Mouse (Mus musculus) Patski (cell line): Measurements from ENCODE around the gene Nfix. TPM values are rescaled to one million over a fixed set of nuclear protein-coding genes. Genes with fewer than 3 reads are reported as not detected.

Source experiments
- ATAC-seq: fragments of 100-300 bp; one replicate; pipeline ENCODE4 v1.8.0; 2021
- CTCF ChIA-PET: fragments of 350-600 bp; sonication (Branson Sonifier 250); formaldehyde crosslinking; loops from one replicate; lab custom pipeline; 2022; ENCODE audit warnings: inconsistent platforms; lab: Charles Lee
- POLR2A ChIA-PET: fragments of 350-600 bp; sonication (Branson Sonifier 250); formaldehyde crosslinking; loops from one replicate; lab custom pipeline; 2022; ENCODE audit warnings: antibody characterized with exemption, inconsistent platforms; lab: Charles Lee
- DNase-seq: peaks from one replicate; pipeline ENCODE4 v3.0.0-alpha.2; 2011; ENCODE audit warnings: low read depth, low spot score
- H3K27me3 ChIP-seq: fragments of 371-371 bp; one replicate; pipeline ENCODE4 v1.5.1; 2021
- CTCF ChIP-seq: fragments of 100-300 bp; IDR thresholded peaks from one replicate; pipeline ENCODE4 v1.5.1; 2021
- in situ Hi-C: fragments of 300-500 bp; cut with MboI; formaldehyde crosslinking; loops from 3 replicates; pipeline ENCODE4 v1.11.1; 2018; ENCODE audit warnings: low pct_unique_long_range_greater_than_20kb, mixed read lengths
- polyA plus RNA-seq: library from polyadenylated mRNA; unstranded; gene quantifications from one replicate; pipeline ENCODE4 v1.2.3, GENCODE M21; 2021

Nfix gene
- polyA plus RNA-seq, 1 experiment from 2014 or later = 32.5 TPM

- no peaks in the 10 kb centered on the region for H3K27me3 ChIP-seq
- no peak for TF ChIP-seq CTCF
- no peak for DNase-seq
- ChIA-PET CTCF (no interaction called here), POLR2A (interaction anchor here (0.5 kb wide), 1 partner anchor 68 kb away, joined by 3 read pairs; no protein-coding TSS in a partner anchor)
- in situ Hi-C loops = loop anchor here (5.0 kb wide), 1 partner anchor 32 kb away; no protein-coding TSS in a partner anchor
- no peak for ATAC-seq
These were observed 95.0 kb downstream of the Nfix start for GRCm38 (mm10) chr8:84704867-84705831.

- TF ChIP-seq CTCF = no peak
- no peak for DNase-seq
- in situ Hi-C loops = loop anchor here (5.0 kb wide), 1 partner anchor 33 kb away; no protein-coding TSS in a partner anchor
- CTCF ChIA-PET = no interaction called here
- no peaks in the 10 kb centered on the region for H3K27me3 ChIP-seq
- POLR2A ChIA-PET = interaction anchor here (0.5 kb wide), 1 partner anchor 68 kb away, joined by 3 read pairs; no protein-coding TSS in a partner anchor
- ATAC-seq = no peak
These were observed 95.8 kb downstream of the Nfix start for GRCm38 (mm10) chr8:84704356-84704755.

- in situ Hi-C loops = loop anchor here (5.0 kb wide), 1 partner anchor 34 kb away; no protein-coding TSS in a partner anchor
- TF ChIP-seq CTCF = no peak
- DNase-seq (no peak), ATAC-seq (no peak)
- CTCF ChIA-PET = interaction anchor here (0.8 to 1.2 kb wide), 2 partner anchors 29 to 112 kb away, joined by 3 to 6 read pairs; no protein-coding TSS in a partner anchor
- H3K27me3 ChIP-seq = no peaks in the 10 kb centered on the region
- POLR2A ChIA-PET = no interaction called here
These were observed 96.5 kb downstream of the Nfix start for GRCm38 (mm10) chr8:84703466-84704249.

- no peak for TF ChIP-seq CTCF
- no peaks in the 10 kb centered on the region for H3K27me3 ChIP-seq
- POLR2A ChIA-PET = no interaction called here
- CTCF ChIA-PET = interaction anchor here (0.6 to 1.2 kb wide), 3 partner anchors 29 to 112 kb away, joined by 3 to 6 read pairs (median 3); no protein-coding TSS in a partner anchor
- in situ Hi-C loops = loop anchor here (5.0 kb wide), 1 partner anchor 34 kb away; no protein-coding TSS in a partner anchor
- ATAC-seq = no peak
- no peak for DNase-seq
These were observed 97.1 kb downstream of the Nfix start for GRCm38 (mm10) chr8:84702963-84703465.

- DNase-seq (no peak), ATAC-seq (no peak)
- ChIA-PET CTCF (interaction anchor here (0.6 to 1.2 kb wide), 2 partner anchors 108 to 113 kb away, joined by 3 to 6 read pairs; no protein-coding TSS in a partner anchor), POLR2A (no interaction called here)
- H3K27me3 ChIP-seq = no peaks in the 10 kb centered on the region
- in situ Hi-C loops = loop anchor here (5.0 kb wide), 1 partner anchor 35 kb away; no protein-coding TSS in a partner anchor
- TF ChIP-seq CTCF = no peak
These were observed 97.6 kb downstream of the Nfix start for GRCm38 (mm10) chr8:84702561-84702960.

GRCm38 (mm10) chr8:84700941-84701911 lies 98.9 kb downstream of the Nfix start, which contains the start of gene Lyl1:
Gene Lyl1 (plus strand): TSS chr8:84701457.
- in situ Hi-C loops = loop anchor here (5.0 kb wide), 1 partner anchor 36 kb away; no protein-coding TSS in a partner anchor
- DNase-seq (no peak), ATAC-seq (no peak)
- ChIA-PET POLR2A (interaction anchor here (0.7 to 2.7 kb wide), 2 partner anchors 114 to 336 kb away, joined by 3 to 6 read pairs; partner anchors contain the start of gene Tnpo2), CTCF (interaction anchor here (1.3 to 3.7 kb wide), 3 partner anchors 104 to 114 kb away, joined by 5 to 20 read pairs (median 5); no protein-coding TSS in a partner anchor)
- no peak for TF ChIP-seq CTCF
- no peaks in the 10 kb centered on the region for H3K27me3 ChIP-seq

- DNase-seq (no peak), ATAC-seq (no peak)
- ChIA-PET CTCF (interaction anchor here (1.3 to 3.7 kb wide), 3 partner anchors 104 to 115 kb away, joined by 5 to 20 read pairs (median 5); no protein-coding TSS in a partner anchor), POLR2A (interaction anchor here (0.7 to 2.7 kb wide), 2 partner anchors 115 to 336 kb away, joined by 3 to 6 read pairs; partner anchors contain the start of gene Tnpo2)
- H3K27me3 ChIP-seq = no peaks in the 10 kb centered on the region
- in situ Hi-C loops = loop anchor here (5.0 kb wide), 1 partner anchor 37 kb away; no protein-coding TSS in a partner anchor
- no peak for TF ChIP-seq CTCF
These were observed 99.6 kb downstream of the Nfix start for GRCm38 (mm10) chr8:84700526-84700925.

- TF ChIP-seq CTCF = no peak
- DNase-seq (no peak), ATAC-seq (peak; percentile 34)
- POLR2A ChIA-PET = interaction anchor here (0.7 to 2.7 kb wide), 3 partner anchors 35 to 337 kb away, joined by 3 to 6 read pairs (median 3); partner anchors contain the start of gene Tnpo2
- CTCF ChIA-PET = interaction anchor here (1.3 to 3.7 kb wide), 6 partner anchors 9 to 115 kb away, joined by 4 to 20 read pairs (median 5); no protein-coding TSS in a partner anchor
- in situ Hi-C loops = loop anchor here (5.0 kb wide), 2 partner anchors 37 to 117 kb away; no protein-coding TSS in a partner anchor
- no peaks in the 10 kb centered on the region for H3K27me3 ChIP-seq
These were observed 100.3 kb downstream of the Nfix start for GRCm38 (mm10) chr8:84699861-84700322.
